Mouse (Mus musculus) intestine, embryonic 15.5 days (tissue): ENCODE results near the gene Stk17b. TPM values are rescaled to one million over a fixed set of nuclear protein-coding genes. Genes with fewer than 3 reads are reported as not detected.

Source experiments
- ATAC-seq: fragments of 200-750 bp; cut with Nextera tagmentation; 2 replicates; pipeline ENCODE4 v1.8.0; 2017; ENCODE audit warnings: moderate TSS enrichment, moderate library complexity
- H3K27ac ChIP-seq: fragments of 300-500 bp; sonication (generic); 2 replicates; pipeline ENCODE4 v1.5.1; 2015; ENCODE audit warnings: mild to moderate bottlenecking, inconsistent platforms
- H3K27me3 ChIP-seq: fragments of 300-500 bp; sonication (generic); replicated peaks from 2 replicates; pipeline ENCODE4 v1.6.1; 2015; ENCODE audit warnings: inconsistent platforms
- H3K36me3 ChIP-seq: fragments of 300-500 bp; sonication (generic); 2 replicates; pipeline ENCODE4 v1.6.1; 2015; ENCODE audit warnings: inconsistent platforms
- H3K4me1 ChIP-seq: fragments of 300-500 bp; sonication (generic); replicated peaks from 2 replicates; pipeline ENCODE4 v1.6.1; 2015; ENCODE audit warnings: inconsistent platforms
- H3K4me2 ChIP-seq: fragments of 300-500 bp; sonication (generic); replicated peaks from 2 replicates; pipeline ENCODE4 v1.6.1; 2015; ENCODE audit warnings: mild to moderate bottlenecking, inconsistent platforms
- H3K4me3 ChIP-seq: fragments of 300-500 bp; sonication (generic); replicated peaks from 2 replicates; pipeline ENCODE4 v1.5.1; 2015; ENCODE audit warnings: inconsistent platforms
- H3K9ac ChIP-seq: fragments of 300-500 bp; sonication (generic); 2 replicates; pipeline ENCODE4 v1.6.1; 2015; ENCODE audit warnings: inconsistent platforms
- H3K9me3 ChIP-seq: fragments of 300-500 bp; sonication (generic); 2 replicates; pipeline ENCODE4 v1.6.1; 2016; ENCODE audit warnings: inconsistent platforms
- WGBS: fragments of 180-500 bp; shearing (Covaris S2); methylation state at CpG from one replicate; pipeline ENCODE4 v1.1.7; 2015; 5-methylcytosine and 5-hydroxymethylcytosine counted together
- polyA plus RNA-seq: library from polyadenylated mRNA; unstranded; fragments of >200 nt; fragmentation: Nextera tagmentation; extraction: Ambion mirVana; gene quantifications from 2 replicates; pipeline ENCODE4 v1.2.1, GENCODE M21; 2015

The Stk17b gene
- polyA plus RNA-seq, 1 experiment from 2014 or later: 15.4 TPM

DNA sequence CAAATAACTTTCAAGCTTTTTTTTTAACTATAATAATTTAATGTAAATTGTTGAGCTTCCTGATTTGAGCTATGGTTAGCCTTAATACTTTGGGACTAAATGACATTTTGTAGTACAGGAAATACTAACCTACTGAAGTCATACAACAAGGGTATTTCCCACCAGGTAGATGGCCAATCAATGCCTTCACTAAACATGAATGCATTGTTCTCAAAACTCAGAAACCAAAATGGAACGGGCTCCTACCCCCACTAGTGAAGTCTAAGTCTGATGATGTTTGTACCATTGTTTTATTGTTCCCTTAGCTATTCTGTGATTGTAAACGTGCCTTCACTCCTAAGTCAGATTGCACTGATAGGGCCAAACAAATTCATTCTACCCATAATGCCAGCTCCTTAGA lies 23.2 kb upstream of the Stk17b start:
- Histone ChIP-seq H3K36me3 (no peaks in the 10 kb centered on the region), H3K27me3 (no peaks in the 10 kb centered on the region), H3K4me3 (no peak overlapping the region), H3K4me1 (no peaks in the 10 kb centered on the region), H3K9ac (no peak overlapping the region), H3K4me2 (no peak overlapping the region), H3K27ac (no peak overlapping the region), H3K9me3 (no peaks in the 10 kb centered on the region)
- WGBS: 65% methylated on average over 2 of the region's 2 CpGs
- ATAC-seq: no peak

DNA sequence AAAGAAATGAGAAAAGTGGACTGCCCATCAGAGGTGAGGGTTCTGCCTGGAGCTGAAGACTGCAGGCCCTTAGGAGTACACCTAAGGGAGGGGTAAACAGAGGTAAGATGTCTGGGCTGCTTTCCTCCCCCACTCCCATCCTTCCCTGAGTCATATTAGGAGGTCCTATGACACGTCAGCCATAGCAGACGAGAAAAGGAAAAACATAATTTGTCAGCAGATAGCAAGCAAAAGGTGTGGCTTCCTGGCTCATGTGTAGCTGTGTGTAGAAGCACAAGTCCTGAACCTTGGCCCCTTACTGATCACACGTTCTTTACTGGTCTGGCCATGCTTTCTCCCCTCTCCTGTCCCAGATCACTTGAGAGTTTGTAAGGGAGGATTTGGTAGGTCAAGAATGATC lies 12.8 kb upstream of the Stk17b start:
- ATAC-seq: peak; percentile 85
- H3K27me3 ChIP-seq: no peaks in the 10 kb centered on the region
- H3K9me3 ChIP-seq: no peaks in the 10 kb centered on the region
- no peaks in the 10 kb centered on the region for H3K36me3 ChIP-seq
- no peaks in the 10 kb centered on the region for H3K4me1 ChIP-seq
- H3K4me2 ChIP-seq: no peak overlapping the region
- no peak overlapping the region for H3K4me3 ChIP-seq
- no peak overlapping the region for H3K9ac ChIP-seq
- WGBS: 48% methylated on average over 3 of the region's 3 CpGs
- H3K27ac ChIP-seq: no peak overlapping the region

DNA sequence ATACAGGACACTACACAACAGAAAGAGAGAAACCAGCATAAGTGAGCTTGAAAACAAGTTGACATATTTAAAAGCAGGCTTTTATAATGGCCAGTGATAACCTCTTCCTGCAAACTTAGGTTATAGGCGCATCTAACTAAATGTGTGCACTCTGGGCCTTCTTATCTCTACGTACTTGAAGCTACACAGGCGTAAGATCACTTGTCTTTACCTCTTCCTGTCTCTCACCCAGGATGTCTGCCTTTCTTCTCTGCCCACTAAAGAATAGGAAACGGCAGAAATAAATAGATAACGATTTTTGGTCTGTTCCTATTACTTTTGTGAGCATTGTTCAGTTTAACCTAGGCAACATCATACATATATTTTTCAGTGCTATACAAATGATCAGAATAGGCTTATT lies 12.1 kb upstream of the Stk17b start:
- Histone ChIP-seq H3K36me3 (no peaks in the 10 kb centered on the region), H3K9me3 (no peaks in the 10 kb centered on the region), H3K4me3 (no peak overlapping the region), H3K9ac (no peak overlapping the region), H3K4me2 (no peak overlapping the region), H3K4me1 (no peaks in the 10 kb centered on the region), H3K27ac (no peak overlapping the region), H3K27me3 (no peaks in the 10 kb centered on the region)
- no peak for ATAC-seq
- WGBS: 62% methylated on average over 5 of the region's 5 CpGs

DNA sequence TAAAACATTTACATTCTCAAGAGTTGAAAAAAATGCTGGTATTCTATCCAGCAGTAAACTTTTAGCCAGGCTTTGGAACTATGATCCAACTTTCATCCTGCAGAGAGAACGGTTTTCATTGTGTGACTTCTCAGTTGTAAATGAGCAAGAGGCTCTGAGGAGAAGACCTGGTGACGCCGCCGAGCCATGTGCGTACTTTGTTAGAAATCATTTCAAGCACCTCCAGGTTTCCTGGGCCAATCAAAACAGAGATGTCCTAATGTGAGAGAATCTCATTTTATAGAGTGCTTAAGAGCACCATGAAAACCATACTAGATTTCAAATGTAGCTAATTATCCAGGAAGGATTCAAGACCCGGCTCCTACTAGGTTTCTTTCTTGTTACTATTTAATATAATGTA lies 11.2 kb upstream of the Stk17b start:
- Histone ChIP-seq H3K4me2 (no peak overlapping the region), H3K4me1 (no peaks in the 10 kb centered on the region), H3K27ac (no peak overlapping the region), H3K36me3 (no peaks in the 10 kb centered on the region), H3K9me3 (no peaks in the 10 kb centered on the region), H3K4me3 (no peak overlapping the region), H3K27me3 (no peaks in the 10 kb centered on the region), H3K9ac (no peak overlapping the region)
- ATAC-seq: no peak
- WGBS: 87% methylated on average over 6 of the region's 6 CpGs

DNA sequence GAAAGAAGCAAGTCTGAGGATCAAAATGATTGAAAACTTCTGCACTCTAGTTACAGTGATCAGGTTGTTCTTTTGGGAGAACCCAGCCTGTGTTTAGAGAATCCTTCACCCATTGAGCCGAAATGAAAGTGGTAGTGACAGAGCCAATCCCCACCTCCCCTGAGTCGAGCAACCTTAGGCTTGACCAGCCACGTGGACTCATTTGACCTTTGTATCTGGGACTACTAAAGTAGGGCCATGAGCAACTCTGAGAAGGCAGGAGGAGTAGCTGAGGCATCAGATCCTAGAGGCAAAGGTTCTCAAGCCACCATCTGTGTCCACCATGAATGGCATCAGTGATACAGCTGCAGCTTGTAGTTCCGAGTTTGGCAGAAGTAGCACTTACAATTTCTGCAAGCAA lies 10.6 kb upstream of the Stk17b start:
- H3K9ac ChIP-seq: no peak overlapping the region
- H3K4me1 ChIP-seq: no peaks in the 10 kb centered on the region
- no peaks in the 10 kb centered on the region for H3K36me3 ChIP-seq
- H3K4me2 ChIP-seq: no peak overlapping the region
- ATAC-seq: no peak
- H3K9me3 ChIP-seq: no peaks in the 10 kb centered on the region
- WGBS: 77% methylated on average over 4 of the region's 4 CpGs
- no peaks in the 10 kb centered on the region for H3K27me3 ChIP-seq
- H3K4me3 ChIP-seq: no peak overlapping the region
- no peak overlapping the region for H3K27ac ChIP-seq

DNA sequence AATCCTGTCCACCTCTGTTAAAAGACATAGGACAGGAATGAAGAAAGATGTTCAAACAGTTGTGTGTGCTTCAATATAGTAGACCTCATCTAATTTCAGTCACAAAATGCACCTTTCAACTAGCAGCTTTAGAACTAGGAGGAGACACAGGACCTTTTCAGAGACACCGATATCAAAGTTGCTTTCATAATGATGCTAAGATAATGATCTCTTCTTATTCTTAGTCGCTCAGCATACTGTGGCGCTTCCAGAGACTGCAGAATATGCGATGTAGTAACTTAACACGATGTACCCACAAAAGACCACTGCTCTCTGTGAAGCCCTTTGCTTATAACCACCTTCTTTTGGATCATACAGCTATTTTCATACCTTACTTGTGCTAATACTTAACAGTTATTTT lies 10.1 kb upstream of the Stk17b start:
- Histone ChIP-seq H3K9ac (no peak overlapping the region), H3K27me3 (no peaks in the 10 kb centered on the region), H3K27ac (no peak overlapping the region), H3K36me3 (no peaks in the 10 kb centered on the region), H3K9me3 (no peaks in the 10 kb centered on the region), H3K4me2 (no peak overlapping the region), H3K4me3 (no peak overlapping the region), H3K4me1 (no peaks in the 10 kb centered on the region)
- 93% methylated on average over 5 of the region's 5 CpGs for WGBS
- no peak for ATAC-seq

DNA sequence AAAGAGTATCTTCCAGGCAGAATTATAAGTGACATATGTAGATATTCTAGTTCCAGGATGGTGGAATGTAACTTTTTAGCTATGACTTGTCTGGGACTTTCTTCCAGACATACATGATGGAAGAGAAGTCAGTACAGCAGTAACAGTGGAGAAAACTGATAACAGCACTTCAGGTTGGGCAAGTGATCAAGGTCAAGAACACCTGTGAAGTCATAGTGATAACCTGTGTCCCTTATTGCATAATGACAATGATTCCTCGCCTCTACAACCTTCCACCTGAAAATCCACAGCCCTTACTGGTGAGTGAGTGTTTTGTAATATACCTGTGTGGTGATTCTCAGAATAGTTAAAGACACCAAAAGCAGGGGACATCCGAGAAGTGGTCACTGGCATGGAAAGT lies 9.3 kb upstream of the Stk17b start:
- no peaks in the 10 kb centered on the region for H3K4me1 ChIP-seq
- no peak overlapping the region for H3K9ac ChIP-seq
- WGBS: 67% methylated on average over 2 of the region's 2 CpGs
- peak; percentile 34; the same call in 1 of the 2 replicates for ATAC-seq
- no peak overlapping the region for H3K4me2 ChIP-seq
- H3K9me3 ChIP-seq: no peaks in the 10 kb centered on the region
- no peak overlapping the region for H3K4me3 ChIP-seq
- no peaks in the 10 kb centered on the region for H3K36me3 ChIP-seq
- H3K27me3 ChIP-seq: no peaks in the 10 kb centered on the region
- no peak overlapping the region for H3K27ac ChIP-seq

DNA sequence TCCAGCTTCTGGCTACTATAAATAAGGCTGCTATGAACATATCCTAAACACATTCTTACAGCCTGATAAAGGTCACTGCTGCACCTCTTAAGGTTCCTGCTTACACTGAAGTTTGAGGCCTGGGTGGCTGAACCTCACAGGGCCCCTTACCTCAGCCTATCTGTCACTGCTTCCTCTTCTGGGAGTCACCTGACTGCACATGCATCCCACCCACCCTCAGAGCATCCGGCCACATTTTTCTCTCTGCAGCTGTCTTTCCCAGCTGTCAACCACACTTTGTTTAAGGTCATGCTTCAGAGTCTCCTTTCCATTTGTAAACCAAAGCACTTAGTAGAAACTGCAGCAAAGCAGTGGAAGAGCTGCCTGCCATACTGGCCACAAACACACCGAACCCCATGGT lies 6.3 kb upstream of the Stk17b start:
- Histone ChIP-seq H3K27me3 (no peaks in the 10 kb centered on the region), H3K27ac (no peak overlapping the region), H3K4me2 (no peak overlapping the region), H3K4me3 (no peak overlapping the region), H3K36me3 (no peaks in the 10 kb centered on the region), H3K9me3 (no peaks in the 10 kb centered on the region), H3K9ac (no peak overlapping the region), H3K4me1 (no peaks in the 10 kb centered on the region)
- WGBS: 76% methylated on average over 2 of the region's 2 CpGs
- no peak for ATAC-seq

DNA sequence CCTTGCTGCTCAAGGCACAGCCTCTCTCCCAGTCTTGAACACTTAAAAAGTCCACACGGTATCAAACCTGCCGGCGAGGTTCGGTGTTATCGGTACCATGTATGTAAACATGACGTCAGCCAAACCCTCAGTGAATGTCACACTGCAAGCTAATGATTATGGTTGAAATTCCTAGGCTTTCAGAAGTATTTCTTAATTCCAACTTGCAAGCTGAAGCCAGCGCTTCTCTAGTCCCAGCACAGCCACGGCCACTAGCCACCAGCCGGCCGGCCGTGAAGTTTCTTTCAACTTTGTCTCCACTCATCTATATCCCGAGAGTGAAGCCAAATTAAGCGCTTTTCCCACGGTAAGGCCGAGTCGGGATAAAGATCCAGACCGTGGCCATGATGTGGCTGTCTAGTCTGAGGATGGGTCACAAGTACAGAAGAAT lies 718 bp downstream of the Stk17b start:
- Histone ChIP-seq H3K36me3 (no peaks in the 10 kb centered on the region), H3K4me1 (no peaks in the 10 kb centered on the region), H3K9me3 (no peaks in the 10 kb centered on the region), H3K4me2 (peak overlapping the region; percentile 74), H3K27ac (peak overlapping the region; percentile 91; the same call in 1 of the 2 replicates), H3K27me3 (no peaks in the 10 kb centered on the region), H3K9ac (peak overlapping the region; percentile 82), H3K4me3 (peak overlapping the region; percentile 94)
- ATAC-seq: peak; percentile 29; the same call in 1 of the 2 replicates
- under 1% methylated on average over 17 of the region's 17 CpGs for WGBS

DNA sequence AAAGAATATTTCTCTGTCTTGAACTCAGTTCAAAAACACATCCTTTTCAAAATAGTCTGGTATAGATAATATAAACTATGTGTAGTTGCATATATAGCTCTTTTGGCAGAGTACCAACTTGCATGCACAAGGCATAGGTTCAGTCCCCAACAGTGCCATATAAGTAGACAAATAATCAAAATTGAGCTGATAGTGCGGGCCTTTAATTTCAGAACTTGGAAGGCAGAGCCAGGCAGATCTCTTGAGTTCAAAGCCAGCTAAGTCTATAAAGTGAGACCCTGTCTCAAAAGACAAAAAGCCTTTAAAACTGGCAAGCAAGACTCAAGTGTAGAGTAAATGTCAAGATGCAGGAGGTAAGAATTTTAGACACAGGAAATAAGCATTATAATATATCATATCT lies 2.1 kb downstream of the Stk17b start:
- Histone ChIP-seq H3K4me3 (no peak overlapping the region), H3K27me3 (no peaks in the 10 kb centered on the region), H3K4me2 (no peak overlapping the region), H3K9ac (no peak overlapping the region), H3K36me3 (no peaks in the 10 kb centered on the region), H3K27ac (no peak overlapping the region), H3K4me1 (no peaks in the 10 kb centered on the region), H3K9me3 (no peaks in the 10 kb centered on the region)
- WGBS: 90% methylated on average over 1 of the region's 1 CpGs
- ATAC-seq: no peak

DNA sequence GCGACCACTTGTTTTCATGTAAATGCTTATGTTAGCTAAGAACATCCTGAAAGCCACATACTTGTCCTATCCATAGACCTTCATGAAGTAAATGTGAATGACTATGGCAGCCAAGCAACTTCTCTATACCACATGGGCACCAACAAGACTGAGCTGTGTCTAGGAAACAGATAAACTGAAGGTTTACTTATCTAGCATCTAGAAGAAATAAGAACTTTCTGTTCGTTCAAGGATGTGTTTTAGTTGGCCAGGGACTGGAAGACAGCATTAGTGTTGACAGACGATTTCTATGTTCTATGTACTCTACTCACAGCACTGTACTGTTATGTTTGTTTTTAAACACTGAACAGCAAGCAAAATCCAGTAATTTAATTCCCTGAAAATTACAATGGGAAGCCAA lies 2.9 kb downstream of the Stk17b start:
- 92% methylated on average over 3 of the region's 3 CpGs for WGBS
- Histone ChIP-seq H3K4me3 (no peak overlapping the region), H3K27me3 (no peaks in the 10 kb centered on the region), H3K9ac (no peak overlapping the region), H3K4me1 (no peaks in the 10 kb centered on the region), H3K4me2 (no peak overlapping the region), H3K9me3 (no peaks in the 10 kb centered on the region), H3K27ac (no peak overlapping the region), H3K36me3 (no peaks in the 10 kb centered on the region)
- no peak for ATAC-seq

DNA sequence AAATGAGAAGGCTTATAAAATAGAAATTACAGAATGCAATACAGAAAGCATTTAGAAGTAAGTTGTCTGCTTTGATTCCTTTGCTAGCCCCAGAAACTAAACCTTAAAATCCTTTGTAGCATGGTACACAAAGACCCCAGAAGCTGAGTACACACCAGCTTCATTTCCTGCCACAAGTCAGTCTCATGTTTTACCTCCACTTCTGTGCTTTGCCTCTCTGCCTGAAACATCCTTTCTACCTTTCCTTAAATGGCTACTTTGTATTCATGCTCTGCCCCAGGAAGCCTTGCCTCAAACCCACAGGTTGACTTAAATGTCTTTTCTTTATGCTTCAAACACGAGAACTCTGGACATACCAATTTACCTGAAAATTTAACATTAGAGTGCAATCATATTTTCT lies 3.7 kb downstream of the Stk17b start:
- no peaks in the 10 kb centered on the region for H3K4me1 ChIP-seq
- 76% methylated on average over 1 of the region's 1 CpGs for WGBS
- no peak overlapping the region for H3K4me2 ChIP-seq
- H3K9ac ChIP-seq: no peak overlapping the region
- H3K36me3 ChIP-seq: no peaks in the 10 kb centered on the region
- H3K9me3 ChIP-seq: no peaks in the 10 kb centered on the region
- no peaks in the 10 kb centered on the region for H3K27me3 ChIP-seq
- no peak overlapping the region for H3K4me3 ChIP-seq
- no peak overlapping the region for H3K27ac ChIP-seq
- no peak for ATAC-seq

DNA sequence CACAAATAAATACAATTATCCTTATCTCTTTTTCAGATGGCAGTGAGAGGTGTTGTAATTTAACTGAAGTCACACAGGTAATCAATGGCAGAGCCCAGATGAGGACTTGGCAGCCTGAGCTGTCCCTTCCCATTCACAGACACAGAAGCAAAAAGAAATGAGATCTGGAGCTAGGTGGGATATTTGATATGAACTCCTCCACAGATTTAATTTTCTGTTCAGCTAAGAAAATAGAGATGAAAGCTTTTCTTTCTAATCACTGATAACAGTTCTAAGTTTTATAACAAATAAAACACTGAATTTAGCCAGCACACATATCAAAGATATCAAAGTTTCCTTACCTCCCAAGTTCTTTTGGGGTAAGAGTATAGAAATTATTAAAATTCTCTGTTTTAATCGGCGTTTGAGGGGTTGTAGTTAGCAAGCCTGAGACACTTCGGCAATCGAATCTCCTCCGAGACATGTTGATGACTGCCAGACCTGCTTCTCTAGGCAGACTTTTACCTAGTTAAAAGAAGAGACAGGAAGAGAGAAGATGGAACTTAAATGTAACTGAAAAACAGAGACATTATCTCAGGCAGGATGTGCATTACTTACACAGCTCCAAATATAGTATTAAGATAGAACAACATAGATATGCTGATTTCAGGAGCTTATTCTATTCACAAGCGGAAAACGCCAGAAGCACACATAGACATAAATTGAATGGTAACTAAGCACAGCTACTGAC lies 8.7 kb downstream of the Stk17b start:
- Histone ChIP-seq H3K27me3 (no peaks in the 10 kb centered on the region), H3K9ac (no peak overlapping the region), H3K9me3 (no peaks in the 10 kb centered on the region), H3K4me3 (no peak overlapping the region), H3K4me1 (no peaks in the 10 kb centered on the region), H3K36me3 (no peaks in the 10 kb centered on the region), H3K4me2 (no peak overlapping the region), H3K27ac (no peak overlapping the region)
- ATAC-seq: no peak
- 85% methylated on average over 7 of the region's 7 CpGs for WGBS
